Mouse (Mus musculus) lung, adult 2 months (tissue): ENCODE data around the gene Fgd5.

ENCODE experiments used
- CTCF ChIP-seq: fragments of 200-500 bp; IDR thresholded peaks from 2 replicates; pipeline ENCODE4 v1.5.1; 2011; ENCODE audit warnings: mild to moderate bottlenecking, low read length, control low read depth; ENCODE audit not compliant: insufficient read depth
- POLR2A ChIP-seq: fragments of 200-500 bp; IDR thresholded peaks from 2 replicates; pipeline ENCODE4 v1.6.1; 2011; ENCODE audit warnings: low read depth, mild to moderate bottlenecking, control low read depth, low read length, borderline replicate concordance; ENCODE audit errors: extremely low read depth

- no peak for TF ChIP-seq CTCF
- no peak for TF ChIP-seq POLR2A
These were observed 13.6 kb upstream of the Fgd5 start for GRCm38 (mm10) chr6:91965060-91965459.
